Mouse (Mus musculus): ENCODE measurements around the gene Nfasc. TPM values are rescaled to one million over a fixed set of nuclear protein-coding genes. Genes with fewer than 3 reads are reported as not detected.

Nfasc gene
- polyA plus RNA-seq, 1 experiment from 2014 or later: 0.06 TPM

GRCm38 (mm10) chr1:132536416-132536815 is 205.2 kb downstream of the Nfasc start:
- Histone ChIP-seq H3K4me3 (ENCODE audit: low read depth, low read length) (no peak overlapping the region), H3K27me3 (replicated peaks; ENCODE audit: insufficient read depth, low read length) (peaks cover 6% of the 10 kb centered on the region; the same call in 1 of the 2 replicates), H3K9me3 (ENCODE audit: low read length) (no peaks in the 10 kb centered on the region), H3K27ac (ENCODE audit: low read length) (no peak overlapping the region), H3K9ac (replicated peaks; ENCODE audit: low read depth) (no peak overlapping the region), H3K36me3 (ENCODE audit: insufficient read depth, low read length) (no peaks in the 10 kb centered on the region), H3K4me1 (ENCODE audit: insufficient read depth, low read depth, low read length) (no peaks in the 10 kb centered on the region; the same call in 1 of the 2 replicates), H3K4me2 (replicated peaks; ENCODE audit: low read depth, low read length) (no peak overlapping the region)
- WGBS: 63% methylated on average over 3 of the region's 3 CpGs
- DNase-seq (ENCODE audit: low spot score) (no peak), ATAC-seq (no peak)
- no peak for TF ChIP-seq CTCF (IDR thresholded peaks at IDR 0.05)
- no peak for TF ChIP-seq EP300 (IDR thresholded peaks at IDR 0.05)

GRCm38 (mm10) chr1:132535541-132535940 is 206.1 kb downstream of the Nfasc start:
- Histone ChIP-seq H3K9me3 (ENCODE audit: low read length) (no peaks in the 10 kb centered on the region), H3K4me2 (replicated peaks; ENCODE audit: low read depth, low read length) (no peak overlapping the region), H3K36me3 (ENCODE audit: insufficient read depth, low read length) (no peaks in the 10 kb centered on the region), H3K9ac (replicated peaks; ENCODE audit: low read depth) (no peak overlapping the region), H3K27me3 (replicated peaks; ENCODE audit: insufficient read depth, low read length) (no peaks in the 10 kb centered on the region; the same call in 1 of the 2 replicates), H3K27ac (ENCODE audit: low read length) (no peak overlapping the region), H3K4me3 (ENCODE audit: low read depth, low read length) (no peak overlapping the region), H3K4me1 (ENCODE audit: insufficient read depth, low read depth, low read length) (no peaks in the 10 kb centered on the region)
- TF ChIP-seq EP300 (IDR thresholded peaks at IDR 0.05) (no peak), CTCF (IDR thresholded peaks at IDR 0.05) (no peak)
- 81% methylated on average over 4 of the region's 4 CpGs for WGBS
- no peak for ATAC-seq
- DNase-seq (ENCODE audit: low spot score): no peak

GRCm38 (mm10) chr1:132533840-132534239 is 207.8 kb downstream of the Nfasc start:
- Histone ChIP-seq H3K9me3 (ENCODE audit: low read length) (no peaks in the 10 kb centered on the region), H3K4me1 (ENCODE audit: insufficient read depth, low read depth, low read length) (no peaks in the 10 kb centered on the region), H3K27me3 (replicated peaks; ENCODE audit: insufficient read depth, low read length) (no peaks in the 10 kb centered on the region), H3K27ac (ENCODE audit: low read length) (no peak overlapping the region), H3K4me3 (ENCODE audit: low read depth, low read length) (no peak overlapping the region), H3K4me2 (replicated peaks; ENCODE audit: low read depth, low read length) (no peak overlapping the region), H3K9ac (replicated peaks; ENCODE audit: low read depth) (no peak overlapping the region), H3K36me3 (ENCODE audit: insufficient read depth, low read length) (no peaks in the 10 kb centered on the region)
- DNase-seq (ENCODE audit: low spot score): no peak
- WGBS: 4% methylated on average over 8 of the region's 8 CpGs
- TF ChIP-seq CTCF (IDR thresholded peaks at IDR 0.05) (no peak), EP300 (IDR thresholded peaks at IDR 0.05) (no peak)
- ATAC-seq: no peak

GRCm38 (mm10) chr1:132532521-132532920 is 209.1 kb downstream of the Nfasc start:
- H3K36me3 ChIP-seq (ENCODE audit: insufficient read depth, low read length): no peaks in the 10 kb centered on the region
- no peaks in the 10 kb centered on the region for H3K27me3 ChIP-seq (replicated peaks; ENCODE audit: insufficient read depth, low read length)
- H3K9ac ChIP-seq (replicated peaks; ENCODE audit: low read depth): no peak overlapping the region
- H3K4me3 ChIP-seq (ENCODE audit: low read depth, low read length): no peak overlapping the region
- H3K4me1 ChIP-seq (ENCODE audit: insufficient read depth, low read depth, low read length): no peaks in the 10 kb centered on the region
- no peaks in the 10 kb centered on the region for H3K9me3 ChIP-seq (ENCODE audit: low read length)
- 72% methylated on average over 9 of the region's 9 CpGs for WGBS
- TF ChIP-seq CTCF (IDR thresholded peaks at IDR 0.05) (no peak), EP300 (IDR thresholded peaks at IDR 0.05) (no peak)
- no peak overlapping the region for H3K4me2 ChIP-seq (replicated peaks; ENCODE audit: low read depth, low read length)
- no peak overlapping the region for H3K27ac ChIP-seq (ENCODE audit: low read length)
- ATAC-seq (no peak), DNase-seq (ENCODE audit: low spot score) (no peak)

GRCm38 (mm10) chr1:132530631-132531191 is 210.9 kb downstream of the Nfasc start:
- ATAC-seq (no peak), DNase-seq (ENCODE audit: low spot score) (no peak)
- Histone ChIP-seq H3K4me2 (replicated peaks; ENCODE audit: low read depth, low read length) (no peak overlapping the region), H3K36me3 (ENCODE audit: insufficient read depth, low read length) (no peaks in the 10 kb centered on the region), H3K27ac (ENCODE audit: low read length) (no peak overlapping the region), H3K9me3 (ENCODE audit: low read length) (no peaks in the 10 kb centered on the region), H3K9ac (replicated peaks; ENCODE audit: low read depth) (no peak overlapping the region), H3K4me1 (ENCODE audit: insufficient read depth, low read depth, low read length) (no peaks in the 10 kb centered on the region), H3K4me3 (ENCODE audit: low read depth, low read length) (no peak overlapping the region), H3K27me3 (replicated peaks; ENCODE audit: insufficient read depth, low read length) (no peaks in the 10 kb centered on the region)
- 17% methylated on average over 5 of the region's 5 CpGs for WGBS
- TF ChIP-seq EP300 (IDR thresholded peaks at IDR 0.05): no peak
- TF ChIP-seq CTCF (IDR thresholded peaks at IDR 0.05): no peak

GRCm38 (mm10) chr1:132528647-132529334 is 212.8 kb downstream of the Nfasc start:
- Histone ChIP-seq H3K9me3 (ENCODE audit: low read length) (no peaks in the 10 kb centered on the region), H3K27me3 (replicated peaks; ENCODE audit: insufficient read depth, low read length) (0 out of 2 replicates have a peak, but pooled peaks cover 3% of the 10 kb centered on the region), H3K36me3 (ENCODE audit: insufficient read depth, low read length) (no peaks in the 10 kb centered on the region), H3K9ac (replicated peaks; ENCODE audit: low read depth) (no peak overlapping the region), H3K4me2 (replicated peaks; ENCODE audit: low read depth, low read length) (no peak overlapping the region), H3K27ac (ENCODE audit: low read length) (no peak overlapping the region), H3K4me3 (ENCODE audit: low read depth, low read length) (no peak overlapping the region), H3K4me1 (ENCODE audit: insufficient read depth, low read depth, low read length) (no peaks in the 10 kb centered on the region)
- TF ChIP-seq CTCF (IDR thresholded peaks at IDR 0.05) (no peak), EP300 (IDR thresholded peaks at IDR 0.05) (no peak)
- whole genome bisulfite sequencing: 87% methylated on average over 19 of the region's 19 CpGs
- ATAC-seq (no peak), DNase-seq (ENCODE audit: low spot score) (no peak)
